Mouse (Mus musculus) cerebellum, adult 8-10 months (tissue): ENCODE measurements at regions not wholly inside any gene's neighbourhood (a gene's known extent, or its start where the extent isn't known, plus 50 kb on each side); places are given as distances from the start of the nearest gene placed in this dataset.
A peak's percentile ranks its signal among the peaks of the same experiment; 100 is the strongest.
"Not testable (repeated sequence)": the region's sequence is repeated elsewhere in the genome, so short reads cannot be mapped to it uniquely, and the experiment has no call there.

Experiments
- DNase-seq: peaks from one replicate; pipeline ENCODE4 v3.0.0; 2022

- DNase-seq = no peak
These were observed 91.4 kb downstream of the Gm21738 start for GRCm38 (mm10) chr14:19327321-19327720.

GRCm38 (mm10) chr14:19311614-19312013 lies 107.1 kb downstream of the Gm21738 start:
- no peak for DNase-seq

GRCm38 (mm10) chr14:19302859-19303258 lies 115.9 kb downstream of the Gm21738 start:
- not testable (repeated sequence) for DNase-seq

GRCm38 (mm10) chr14:19279096-19279495 lies 139.6 kb downstream of the Gm21738 start:
- no peak for DNase-seq

GRCm38 (mm10) chr14:19277777-19278385 lies 140.8 kb downstream of the Gm21738 start:
- DNase-seq = peak; percentile 33
